Mouse (Mus musculus) heart, postnatal 0 days (tissue): ENCODE results near the gene Chd9.

Experiments used
- CTCF ChIP-seq: IDR thresholded peaks from 2 replicates; pipeline ENCODE4 v1.5.1; 2016; ENCODE audit warnings: antibody characterized with exemption, control low read depth, low read depth
- EP300 ChIP-seq: IDR thresholded peaks from 2 replicates; pipeline ENCODE4 v1.6.1; 2016; ENCODE audit warnings: antibody characterized with exemption, low read depth

- TF ChIP-seq CTCF (no peak), EP300 (peak; percentile 61; the same call in 1 of the 2 replicates)
These were observed 5.7 kb upstream of the Chd9 start for GRCm38 (mm10) chr8:90822443-90822842.
